Mouse (Mus musculus): ENCODE measurements around the gene S100a8.

Gene S100a8

DNA sequence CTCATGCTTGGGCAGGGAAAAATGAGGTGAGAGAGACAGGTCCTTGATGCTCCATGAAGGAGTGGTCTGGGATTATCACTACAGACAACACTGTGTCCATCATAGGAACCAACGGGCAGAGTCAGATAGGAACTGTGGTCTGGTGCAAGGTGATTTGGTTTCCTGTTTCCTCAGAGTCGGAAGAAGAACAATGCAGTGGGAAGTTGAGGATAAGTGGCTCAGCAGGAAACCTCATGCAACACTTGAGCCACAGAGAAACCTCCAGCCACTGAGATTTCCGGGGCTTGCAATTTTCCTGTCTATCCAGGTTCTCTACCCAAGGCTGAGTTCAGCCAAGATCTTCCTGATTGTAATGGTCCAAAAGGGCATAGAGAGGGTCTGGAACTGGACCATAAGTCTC lies 9.9 kb downstream of the S100a8 start:
- no peak for DNase-seq (ENCODE audit: low spot score)

DNA sequence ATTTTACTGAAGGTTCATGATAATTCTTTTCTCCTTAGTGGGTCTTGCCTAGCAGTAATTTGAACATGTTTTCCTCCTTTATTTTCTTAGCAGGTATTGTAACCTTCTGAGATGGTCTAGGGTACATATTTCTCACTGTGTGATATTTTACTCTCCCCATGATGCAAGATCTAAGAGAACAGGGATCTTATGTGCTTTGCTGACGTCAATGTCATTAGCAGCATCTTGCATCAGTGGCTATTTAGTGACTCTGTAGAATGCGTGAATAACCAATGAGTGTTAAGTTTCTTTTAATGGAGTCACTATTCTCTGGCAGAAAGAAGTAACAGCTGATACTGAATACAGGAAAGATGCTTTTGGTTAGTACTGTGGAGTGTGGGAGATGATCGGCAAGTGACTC lies 15.2 kb downstream of the S100a8 start:
- no peak for DNase-seq (ENCODE audit: low spot score)

- no peak for DNase-seq (ENCODE audit: low spot score)
Measured at GRCm38 (mm10) chr3:90686835-90687234, 18.1 kb downstream of the S100a8 start.

- no peak for DNase-seq (ENCODE audit: low spot score)
Measured at GRCm38 (mm10) chr3:90693496-90693895, 24.7 kb downstream of the S100a8 start.

DNA sequence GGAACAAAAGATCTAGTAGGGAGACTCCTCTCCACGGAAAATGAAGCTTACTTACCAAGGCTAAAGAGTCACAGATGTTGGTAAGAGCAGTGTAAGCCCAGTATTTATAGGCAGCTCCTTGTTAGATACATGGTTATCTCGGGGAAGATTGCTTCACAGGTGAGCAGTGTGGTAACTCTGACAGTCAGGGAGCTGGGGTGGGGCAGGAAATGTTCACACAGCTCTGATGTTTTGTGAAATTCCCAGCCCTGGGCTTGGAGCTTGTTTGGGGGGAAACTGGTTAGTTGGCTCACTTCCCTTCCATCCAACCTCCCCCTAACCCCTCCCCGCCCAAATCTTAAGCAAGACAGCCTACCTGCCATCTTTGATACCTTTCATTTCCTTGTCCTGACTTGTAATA lies 26.8 kb downstream of the S100a8 start, which contains the start of gene S100a9:
S100a9 (minus strand) TSS at position 109 of the 400 bp plus-strand sequence.
- DNase-seq (ENCODE audit: low spot score), result no peak

DNA sequence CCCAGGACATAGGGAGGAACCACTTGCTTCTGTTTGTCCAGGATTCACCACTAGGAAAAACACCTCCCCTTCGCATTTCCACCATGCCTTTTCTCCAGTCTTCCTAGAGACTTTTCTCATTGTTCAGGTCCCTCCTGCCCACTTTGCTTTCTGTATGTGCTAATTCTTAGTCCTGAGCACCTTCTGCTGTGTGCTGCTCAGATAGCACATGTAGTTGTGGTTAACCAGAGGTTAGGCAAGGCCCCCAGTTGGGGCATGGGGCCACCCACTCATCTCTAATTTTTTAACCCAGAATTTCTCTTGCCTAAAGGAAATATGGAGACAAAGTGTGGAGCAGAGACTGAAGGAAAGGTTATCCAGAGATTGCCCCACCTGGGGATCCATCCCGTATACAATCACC lies 33.5 kb downstream of the S100a8 start:
- DNase-seq (ENCODE audit: low spot score), result no peak

DNA sequence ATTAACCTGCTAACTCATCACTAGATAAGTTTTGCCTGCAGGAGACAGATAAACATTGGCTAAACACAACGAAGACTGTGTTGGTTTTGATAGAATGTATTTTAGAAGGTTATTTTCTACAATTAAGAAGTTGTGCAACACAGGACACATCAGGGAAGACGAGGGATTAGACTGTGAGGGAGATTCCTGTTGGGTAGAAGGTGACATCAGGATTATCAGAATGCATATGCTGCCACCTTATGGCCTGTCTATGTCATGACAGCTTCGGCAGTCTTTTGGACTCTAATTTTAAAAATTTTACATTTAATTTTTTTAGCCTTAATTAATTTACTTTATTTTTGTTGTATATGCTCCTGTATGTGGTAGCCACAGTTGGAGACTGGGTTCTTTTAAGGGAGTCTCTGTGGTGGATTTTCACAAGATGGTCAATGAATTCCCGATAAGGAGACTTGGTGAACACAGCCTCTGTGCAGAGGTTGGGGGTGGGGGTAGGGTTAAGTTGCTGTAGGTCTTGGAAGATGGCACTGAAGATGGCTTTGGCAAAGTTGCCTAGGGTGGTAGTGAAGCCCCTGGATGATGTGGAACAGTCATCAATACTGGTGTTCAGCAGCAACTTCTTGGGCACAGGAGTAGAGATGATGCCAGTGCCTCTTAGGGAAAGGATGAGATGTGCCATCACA lies 39.9 kb downstream of the S100a8 start:
- DNase-seq (ENCODE audit: low spot score), result peak; percentile 71

- DNase-seq (ENCODE audit: low spot score), result peak; percentile 94
Measured at GRCm38 (mm10) chr3:90709591-90710460, 41.0 kb downstream of the S100a8 start.

Data from retina, embryonic 14.5 days (tissue).